Mouse (Mus musculus) midbrain, embryonic 10.5 days (tissue): ENCODE measurements around the gene Cers5. TPM values are rescaled to one million over a fixed set of nuclear protein-coding genes. Genes with fewer than 3 reads are reported as not detected.

Experiments
- DNase-seq: peaks from one replicate; pipeline ENCODE4 v3.0.0-alpha.2; 2017; ENCODE audit warnings: low spot score
- H3K27ac ChIP-seq: fragments of 300-500 bp; sonication (generic); replicated peaks from 2 replicates; pipeline ENCODE4 v1.5.1; 2016; ENCODE audit warnings: mild to moderate bottlenecking
- H3K27me3 ChIP-seq: fragments of 300-500 bp; sonication (generic); 2 replicates; pipeline ENCODE4 v1.6.1; 2016; ENCODE audit warnings: low read depth, mild to moderate bottlenecking; ENCODE audit not compliant: poor library complexity, severe bottlenecking
- H3K36me3 ChIP-seq: fragments of 300-500 bp; sonication (generic); 2 replicates; pipeline ENCODE4 v1.6.1; 2016; ENCODE audit warnings: mild to moderate bottlenecking, moderate library complexity
- H3K4me1 ChIP-seq: fragments of 300-500 bp; sonication (generic); 2 replicates; pipeline ENCODE4 v1.6.1; 2016
- H3K4me3 ChIP-seq: fragments of 300-500 bp; sonication (generic); 2 replicates; pipeline ENCODE4 v1.5.1; 2016; ENCODE audit warnings: mild to moderate bottlenecking, moderate library complexity
- H3K9me3 ChIP-seq: fragments of 300-500 bp; sonication (generic); replicated peaks from 2 replicates; pipeline ENCODE4 v1.6.1; 2016; ENCODE audit warnings: mild to moderate bottlenecking
- WGBS: fragments of 180-500 bp; shearing (Covaris S2); methylation state at CpG from one replicate; pipeline ENCODE4 v1.1.7; 2016; 5-methylcytosine and 5-hydroxymethylcytosine counted together
- polyA plus RNA-seq: library from polyadenylated mRNA; unstranded; fragments of >200 nt; fragmentation: Nextera tagmentation; extraction: Ambion mirVana; gene quantifications from 2 replicates; pipeline ENCODE4 v1.2.1, GENCODE M21; 2016

Cers5 gene
- polyA plus RNA-seq, 1 experiment from 2014 or later: 63.5 TPM

GRCm38 (mm10) chr15:99805673-99806072 lies 33.0 kb upstream of the Cers5 start:
- WGBS: 92% methylated on average over 4 of the region's 4 CpGs
- Histone ChIP-seq H3K36me3 (peaks cover 8% of the 10 kb centered on the region), H3K4me3 (no peak overlapping the region), H3K9me3 (no peaks in the 10 kb centered on the region), H3K27ac (no peak overlapping the region), H3K4me1 (peaks cover 34% of the 10 kb centered on the region), H3K27me3 (peaks cover 5% of the 10 kb centered on the region; the same call in 1 of the 2 replicates)
- no peak for DNase-seq

GRCm38 (mm10) chr15:99803186-99803644 lies 30.5 kb upstream of the Cers5 start:
- H3K27ac ChIP-seq: peak overlapping the region; percentile 7; the same call in 1 of the 2 replicates

DNA sequence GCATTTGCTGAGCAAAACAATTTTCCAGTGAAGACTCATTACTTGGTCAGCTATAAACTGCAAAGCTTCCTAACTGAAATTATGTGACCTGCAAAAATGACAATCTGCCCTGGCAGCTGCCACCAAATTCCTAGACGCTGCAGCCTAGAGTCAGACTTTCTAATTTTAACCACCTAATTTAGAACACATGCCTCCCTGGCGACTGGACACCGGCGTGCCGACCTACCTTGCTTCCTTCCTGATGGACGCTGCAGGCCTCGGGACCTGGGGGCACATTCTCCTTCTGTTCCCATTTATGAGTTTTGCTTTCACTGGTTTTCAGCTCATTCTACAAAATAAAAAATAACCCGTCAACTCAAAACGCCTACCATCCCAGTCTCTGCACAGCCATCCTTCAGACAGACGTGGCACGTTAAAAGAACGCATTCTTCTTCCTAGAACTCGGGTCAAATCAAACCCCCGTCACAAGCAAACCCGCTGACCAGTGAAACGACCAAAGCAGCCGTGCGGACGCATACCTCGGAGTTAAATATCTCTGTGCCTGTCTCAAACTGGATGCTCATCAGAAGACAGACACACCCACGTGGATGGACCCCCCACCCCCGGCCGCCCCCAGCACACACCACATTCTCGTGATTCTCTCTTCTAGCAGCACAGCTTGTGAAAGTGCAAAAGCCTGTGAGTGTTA lies 29.3 kb upstream of the Cers5 start:
- no peak for DNase-seq
- peaks cover 8% of the 10 kb centered on the region for H3K36me3 ChIP-seq
- no peaks in the 10 kb centered on the region for H3K27me3 ChIP-seq
- no peak overlapping the region for H3K4me3 ChIP-seq
- H3K9me3 ChIP-seq: no peaks in the 10 kb centered on the region
- H3K27ac ChIP-seq: no peak overlapping the region
- 62% methylated on average over 24 of the region's 24 CpGs for WGBS
- peaks cover 19% of the 10 kb centered on the region for H3K4me1 ChIP-seq

More at GRCm38 (mm10) chr15:99803186-99803644, 30.5 kb upstream of the Cers5 start:
- DNase-seq: no peak
- peaks cover 8% of the 10 kb centered on the region for H3K36me3 ChIP-seq
- peaks cover 31% of the 10 kb centered on the region for H3K4me1 ChIP-seq
- H3K4me3 ChIP-seq: no peak overlapping the region
- 42% methylated on average over 6 of the region's 6 CpGs for WGBS
- H3K9me3 ChIP-seq: no peaks in the 10 kb centered on the region
- no peaks in the 10 kb centered on the region for H3K27me3 ChIP-seq

DNA sequence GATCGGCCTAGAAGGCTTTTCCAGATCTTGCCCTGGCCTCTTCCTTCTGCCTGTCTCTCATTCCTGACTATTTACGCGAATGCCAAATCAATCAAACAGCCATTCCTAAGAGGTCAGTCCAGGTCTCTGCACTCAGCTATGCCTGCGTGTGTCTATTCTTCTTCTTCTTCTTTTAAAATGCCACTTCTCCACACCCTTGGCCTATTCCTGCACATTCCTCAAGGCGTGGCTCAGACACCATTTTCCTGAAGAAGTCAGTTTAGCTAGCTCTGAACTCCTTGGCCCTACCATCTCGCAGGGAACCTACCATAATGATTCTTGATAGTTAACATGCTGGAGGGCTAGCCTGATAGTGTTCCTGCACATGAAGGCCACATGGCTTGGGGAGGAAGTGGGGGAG lies 27.0 kb upstream of the Cers5 start:
- no peak for DNase-seq
- Histone ChIP-seq H3K4me3 (no peak overlapping the region), H3K27ac (no peak overlapping the region), H3K27me3 (no peaks in the 10 kb centered on the region), H3K9me3 (no peaks in the 10 kb centered on the region), H3K36me3 (peaks cover 7% of the 10 kb centered on the region; the same call in 1 of the 2 replicates), H3K4me1 (peaks cover 11% of the 10 kb centered on the region; the same call in 1 of the 2 replicates)
- 88% methylated on average over 6 of the region's 6 CpGs for WGBS

GRCm38 (mm10) chr15:99797898-99798297 lies 25.2 kb upstream of the Cers5 start:
- peaks cover 7% of the 10 kb centered on the region; the same call in 1 of the 2 replicates for H3K36me3 ChIP-seq
- WGBS: 95% methylated on average over 5 of the region's 5 CpGs
- no peak overlapping the region for H3K27ac ChIP-seq

DNA sequence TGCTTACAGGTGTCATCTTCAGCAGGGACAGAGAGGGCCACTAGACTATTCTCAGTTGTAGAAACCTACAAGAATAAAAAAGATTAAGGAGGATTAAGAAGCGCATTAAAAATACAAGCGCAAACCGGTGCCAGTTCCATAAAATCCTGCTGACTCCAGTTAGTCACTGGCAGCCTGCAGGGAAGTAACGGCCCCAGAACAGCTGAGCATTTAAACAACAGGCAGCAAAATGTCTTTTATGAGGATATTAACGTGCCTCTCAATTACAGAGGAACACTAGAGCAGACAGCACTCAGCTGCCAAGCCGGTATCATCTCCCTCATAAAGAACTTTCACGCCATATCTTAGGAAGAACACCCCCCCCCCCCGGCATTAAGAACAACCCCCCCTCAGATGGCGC lies 24.1 kb upstream of the Cers5 start:
- H3K4me3 ChIP-seq: no peak overlapping the region
- H3K27me3 ChIP-seq: no peaks in the 10 kb centered on the region
- WGBS: 93% methylated on average over 9 of the region's 9 CpGs
- H3K9me3 ChIP-seq: no peaks in the 10 kb centered on the region
- H3K36me3 ChIP-seq: peaks cover 12% of the 10 kb centered on the region; the same call in 1 of the 2 replicates
- no peaks in the 10 kb centered on the region for H3K4me1 ChIP-seq
- no peak for DNase-seq
- no peak overlapping the region for H3K27ac ChIP-seq

More at GRCm38 (mm10) chr15:99797898-99798297, 25.2 kb upstream of the Cers5 start:
- 0 out of 2 replicates have a peak, but pooled peaks cover 2% of the 10 kb centered on the region for H3K4me1 ChIP-seq
- no peaks in the 10 kb centered on the region for H3K9me3 ChIP-seq
- H3K27me3 ChIP-seq: no peaks in the 10 kb centered on the region
- DNase-seq: no peak
- no peak overlapping the region for H3K4me3 ChIP-seq

GRCm38 (mm10) chr15:99796066-99796465 lies 23.4 kb upstream of the Cers5 start:
- Histone ChIP-seq H3K27ac (no peak overlapping the region), H3K36me3 (peaks cover 14% of the 10 kb centered on the region; the same call in 1 of the 2 replicates), H3K4me3 (no peak overlapping the region), H3K4me1 (no peaks in the 10 kb centered on the region), H3K9me3 (no peaks in the 10 kb centered on the region), H3K27me3 (no peaks in the 10 kb centered on the region)
- no peak for DNase-seq
- 88% methylated on average over 3 of the region's 3 CpGs for WGBS

- Histone ChIP-seq H3K4me3 (no peak overlapping the region), H3K9me3 (no peaks in the 10 kb centered on the region)
Measured at GRCm38 (mm10) chr15:99792221-99792815, 19.6 kb upstream of the Cers5 start.

DNA sequence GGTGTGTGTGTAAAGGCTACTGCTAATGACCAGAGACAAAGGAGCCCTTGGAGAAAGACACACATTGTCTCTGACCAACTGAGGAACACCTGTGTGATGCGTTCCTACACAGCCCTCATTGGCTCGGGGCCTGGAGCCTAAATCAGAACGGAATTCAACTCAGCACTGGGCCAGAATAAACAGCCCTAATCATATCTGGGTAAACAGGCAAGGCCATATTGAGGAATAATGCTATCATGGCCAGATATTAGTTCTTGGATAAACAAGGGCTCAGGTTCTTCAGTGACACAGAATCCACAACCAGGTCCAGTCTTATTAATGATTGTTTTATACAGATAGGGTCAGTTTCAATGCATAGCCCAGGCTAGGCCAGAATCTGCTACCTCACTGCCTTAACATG lies 18.3 kb upstream of the Cers5 start:
- 0 out of 2 replicates have a peak, but pooled peaks cover 9% of the 10 kb centered on the region for H3K36me3 ChIP-seq
- H3K27me3 ChIP-seq: no peaks in the 10 kb centered on the region
- H3K27ac ChIP-seq: no peak overlapping the region
- H3K9me3 ChIP-seq: no peaks in the 10 kb centered on the region
- no peak for DNase-seq
- H3K4me1 ChIP-seq: peaks cover 3% of the 10 kb centered on the region; the same call in 1 of the 2 replicates
- WGBS: 94% methylated on average over 3 of the region's 3 CpGs
- H3K4me3 ChIP-seq: no peak overlapping the region

More at GRCm38 (mm10) chr15:99792221-99792815, 19.6 kb upstream of the Cers5 start:
- Histone ChIP-seq H3K4me1 (peaks cover 3% of the 10 kb centered on the region; the same call in 1 of the 2 replicates), H3K36me3 (peaks cover 14% of the 10 kb centered on the region; the same call in 1 of the 2 replicates), H3K27ac (no peak overlapping the region), H3K27me3 (no peaks in the 10 kb centered on the region)
- DNase-seq: no peak
- 92% methylated on average over 16 of the region's 16 CpGs for WGBS

GRCm38 (mm10) chr15:99790464-99790863 lies 17.8 kb upstream of the Cers5 start:
- peaks cover 3% of the 10 kb centered on the region; the same call in 1 of the 2 replicates for H3K4me1 ChIP-seq
- 0 out of 2 replicates have a peak, but pooled peaks cover 9% of the 10 kb centered on the region for H3K36me3 ChIP-seq
- H3K4me3 ChIP-seq: no peak overlapping the region
- no peak overlapping the region for H3K27ac ChIP-seq
- H3K27me3 ChIP-seq: no peaks in the 10 kb centered on the region
- DNase-seq: no peak
- H3K9me3 ChIP-seq: no peaks in the 10 kb centered on the region
- 94% methylated on average over 6 of the region's 6 CpGs for WGBS

DNA sequence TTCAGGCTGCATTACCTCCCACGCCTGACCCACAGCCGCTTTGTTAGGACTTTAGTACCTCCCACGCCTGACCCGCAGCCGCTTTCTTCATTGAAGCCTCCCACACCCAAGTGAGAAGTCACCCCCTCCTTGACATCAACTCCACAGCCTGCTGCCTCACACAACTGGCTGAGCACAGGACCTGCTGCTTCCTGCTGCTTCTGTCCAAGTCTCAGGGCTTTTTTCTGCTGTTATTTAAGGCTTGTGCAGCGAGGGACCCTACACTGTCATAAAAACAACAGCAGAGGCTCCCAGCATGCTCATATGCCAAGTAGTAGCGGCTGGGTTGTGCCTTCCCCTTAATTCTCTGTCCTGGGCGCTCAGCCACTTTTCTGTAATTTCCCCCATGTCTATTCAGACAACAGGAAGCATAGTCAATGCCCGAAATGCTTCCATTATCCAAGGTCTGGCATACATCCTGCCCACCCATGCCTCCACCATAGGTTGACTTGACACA lies 15.0 kb upstream of the Cers5 start:
- Histone ChIP-seq H3K27me3 (no peaks in the 10 kb centered on the region), H3K9me3 (no peaks in the 10 kb centered on the region), H3K27ac (no peak overlapping the region), H3K4me3 (no peak overlapping the region), H3K36me3 (peaks cover 9% of the 10 kb centered on the region; the same call in 1 of the 2 replicates), H3K4me1 (peaks cover 3% of the 10 kb centered on the region; the same call in 1 of the 2 replicates)
- 88% methylated on average over 9 of the region's 9 CpGs for WGBS
- DNase-seq: no peak

DNA sequence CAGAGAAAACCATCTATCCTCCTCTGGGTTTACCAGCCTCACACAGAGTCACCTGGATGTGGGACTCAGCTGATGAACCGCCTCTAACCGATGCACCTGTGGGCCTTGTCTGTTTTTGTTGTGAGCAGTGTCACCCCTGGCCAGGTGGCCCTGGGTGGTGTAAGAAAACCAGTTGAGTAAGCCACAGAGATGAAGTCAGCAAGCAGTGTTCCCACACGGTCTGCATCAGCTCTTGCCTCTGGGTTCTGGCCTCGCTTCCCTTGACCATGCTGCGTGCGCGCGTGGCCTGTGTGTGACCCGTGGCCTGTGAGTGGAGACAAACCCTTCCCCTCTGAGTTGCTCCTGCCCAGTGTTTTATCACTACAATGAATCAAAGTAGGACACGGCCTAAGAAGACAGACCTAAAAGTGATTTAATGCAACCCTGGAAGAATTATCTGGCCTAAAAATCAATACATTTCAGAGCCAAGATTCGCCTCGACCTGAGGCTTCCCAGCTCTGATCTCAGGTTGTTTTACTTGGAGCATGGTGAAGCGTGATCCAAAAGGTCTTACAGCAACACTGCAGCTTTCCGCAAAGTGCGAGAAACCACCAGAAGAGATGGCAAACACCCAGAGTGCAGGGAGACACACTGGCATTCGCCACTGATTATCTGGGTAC lies 6.1 kb upstream of the Cers5 start:
- no peak overlapping the region for H3K27ac ChIP-seq
- no peaks in the 10 kb centered on the region for H3K27me3 ChIP-seq
- H3K4me1 ChIP-seq: no peaks in the 10 kb centered on the region
- peaks cover 16% of the 10 kb centered on the region; the same call in 1 of the 2 replicates for H3K36me3 ChIP-seq
- H3K4me3 ChIP-seq: no peak overlapping the region
- no peaks in the 10 kb centered on the region for H3K9me3 ChIP-seq
- DNase-seq: no peak
- 94% methylated on average over 16 of the region's 16 CpGs for WGBS
